Mouse (Mus musculus): ENCODE data around the gene Gon7.

Gene Gon7

DNA sequence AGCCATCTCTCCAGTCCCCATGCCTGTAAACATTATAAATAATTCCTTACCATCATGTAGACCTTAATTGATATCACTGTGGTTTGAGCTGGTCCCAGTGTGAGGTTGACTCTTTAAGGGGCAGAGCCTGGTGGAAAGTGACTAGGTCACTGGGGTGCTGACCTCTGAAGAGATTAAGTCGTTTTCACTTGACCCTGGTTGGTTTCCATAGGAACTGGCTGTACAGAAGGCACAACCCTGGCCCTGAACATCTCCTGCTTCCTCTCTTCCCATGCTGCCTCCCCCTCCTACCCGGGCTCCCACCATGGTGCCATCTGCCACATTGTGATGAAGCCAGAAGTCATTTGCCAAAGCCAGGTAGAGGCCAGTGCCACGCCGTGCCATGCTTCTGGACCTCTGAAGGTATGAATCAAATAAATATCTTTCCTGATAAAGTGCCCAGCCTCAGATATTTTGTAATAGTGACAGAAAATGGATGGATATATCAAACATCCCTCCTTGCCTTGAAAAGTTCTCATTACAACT, 46.7 kb downstream of the Gon7 start:
- in situ Hi-C loops (cut with MboI, MseI), result no loop called here

DNA sequence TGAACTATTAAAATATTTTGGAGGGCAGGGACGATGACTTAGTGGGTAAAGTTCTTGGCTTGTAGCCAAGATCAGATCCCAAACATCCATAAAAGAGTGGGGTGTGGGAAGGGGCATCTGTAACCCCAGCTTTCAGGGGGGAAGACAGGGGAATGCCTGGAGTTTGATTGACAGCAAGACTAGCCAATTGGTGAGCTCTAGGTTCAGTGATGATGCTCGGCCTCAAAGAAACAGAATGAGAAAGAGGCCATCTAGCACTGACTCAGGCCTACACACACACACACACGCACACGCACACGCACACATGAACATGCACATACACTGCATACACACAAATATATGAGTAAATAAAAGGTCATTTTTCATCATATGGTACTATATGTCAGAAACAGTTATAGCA, 47.7 kb downstream of the Gon7 start:
- in situ Hi-C loops (cut with MboI, MseI), result loop anchor here (5.0 to 10.0 kb wide), 4 partner anchors 83 to 1625 kb away; partner anchors contain the start of gene Ppp4r3a (in 1 of the 2)

DNA sequence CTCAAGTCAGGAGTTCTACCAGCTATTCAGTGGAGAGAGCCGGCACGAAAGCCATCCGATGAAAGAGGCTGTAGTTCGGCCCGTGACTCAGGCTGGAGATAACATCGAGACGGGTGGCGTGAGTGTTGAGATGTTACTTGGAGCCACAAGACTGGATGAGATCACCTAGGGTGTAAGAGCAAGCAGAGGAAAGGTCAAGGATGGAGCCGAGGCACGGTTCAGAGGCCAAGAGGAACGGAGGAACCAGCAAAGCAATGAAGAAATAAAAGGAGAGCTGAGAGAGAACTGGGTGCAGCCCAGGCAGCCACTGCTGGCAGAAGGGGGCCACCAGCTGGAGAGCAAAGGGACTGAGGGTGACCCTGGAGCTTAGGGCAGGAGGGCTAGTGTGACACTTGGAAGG, 49.4 kb downstream of the Gon7 start:
- in situ Hi-C loops (cut with MboI, MseI), result loop anchor here (5.0 to 10.0 kb wide), 4 partner anchors 81 to 1623 kb away; partner anchors contain the start of gene Ppp4r3a (in 1 of the 2)

DNA sequence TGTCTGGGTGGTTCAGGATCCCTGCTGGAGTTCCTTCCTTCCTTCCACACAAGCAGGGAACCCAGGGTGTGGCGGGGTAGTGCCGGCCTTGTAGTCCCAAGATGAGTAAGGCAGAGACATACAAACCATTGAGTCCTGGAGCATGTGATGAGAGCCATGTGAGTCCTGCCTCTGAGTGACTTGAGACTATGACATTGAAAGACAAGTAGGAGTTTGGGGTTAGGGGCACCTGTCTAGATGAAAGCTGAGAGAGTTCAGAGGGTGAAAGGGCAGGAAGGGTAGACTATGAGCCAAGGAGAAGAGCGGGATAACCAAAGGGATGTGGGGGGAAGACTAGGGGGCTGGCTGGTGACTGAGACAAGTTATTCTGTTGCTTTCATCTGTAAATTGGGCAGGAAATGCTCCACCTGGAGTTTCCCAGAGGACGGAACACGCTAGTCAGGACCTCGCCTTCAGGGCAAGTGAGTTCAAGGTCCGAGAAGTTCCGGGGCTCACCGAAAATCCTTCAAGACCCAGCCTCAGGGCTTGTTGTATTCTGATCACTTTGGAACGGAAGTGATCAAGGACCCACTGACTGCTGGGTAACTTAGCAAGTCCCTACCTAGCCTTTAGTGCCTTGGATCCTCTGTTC, 50.7 kb downstream of the Gon7 start:
- in situ Hi-C loops (cut with MboI, MseI), result loop anchor here (5.0 to 10.0 kb wide), 4 partner anchors 80 to 1622 kb away; partner anchors contain the start of gene Ppp4r3a (in 1 of the 2)

DNA sequence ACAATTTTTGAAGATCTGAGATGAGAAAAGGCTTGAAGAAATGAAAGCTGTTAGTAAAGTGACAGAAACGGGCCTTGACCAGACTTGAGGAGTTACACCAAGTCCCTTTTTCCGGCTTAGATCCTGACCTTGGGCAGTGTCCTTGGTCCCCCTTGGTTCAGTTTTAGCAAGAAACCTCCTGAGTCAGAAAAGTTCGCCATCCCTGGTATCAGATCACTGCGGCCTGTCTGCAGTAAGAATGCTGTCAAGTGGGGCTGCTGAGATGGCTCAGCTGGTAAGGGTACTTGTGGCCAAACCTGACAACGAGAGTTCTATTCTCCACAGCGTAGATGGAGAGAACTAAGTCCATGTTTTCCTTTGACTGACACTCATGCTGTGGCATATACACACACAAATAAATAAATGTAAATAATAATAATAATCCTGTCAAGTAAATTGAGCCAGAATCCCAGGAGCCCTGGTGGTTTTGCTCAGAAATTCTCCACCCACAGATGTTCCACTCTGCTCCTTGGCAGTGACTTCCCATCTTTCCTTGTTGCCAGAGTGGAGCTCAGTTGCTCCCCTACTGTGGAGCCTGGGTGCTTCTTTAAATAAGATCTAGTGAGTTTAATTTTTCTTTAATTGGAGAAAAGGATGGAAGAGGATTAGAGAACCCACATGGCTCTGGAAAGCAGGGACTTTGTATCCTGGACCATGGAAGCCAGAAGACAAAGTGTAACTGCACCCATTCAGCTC, 51.5 kb downstream of the Gon7 start:
- in situ Hi-C loops (cut with MboI, MseI), result loop anchor here (5.0 to 10.0 kb wide), 4 partner anchors 79 to 1621 kb away; partner anchors contain the start of gene Ppp4r3a (in 1 of the 2)

DNA sequence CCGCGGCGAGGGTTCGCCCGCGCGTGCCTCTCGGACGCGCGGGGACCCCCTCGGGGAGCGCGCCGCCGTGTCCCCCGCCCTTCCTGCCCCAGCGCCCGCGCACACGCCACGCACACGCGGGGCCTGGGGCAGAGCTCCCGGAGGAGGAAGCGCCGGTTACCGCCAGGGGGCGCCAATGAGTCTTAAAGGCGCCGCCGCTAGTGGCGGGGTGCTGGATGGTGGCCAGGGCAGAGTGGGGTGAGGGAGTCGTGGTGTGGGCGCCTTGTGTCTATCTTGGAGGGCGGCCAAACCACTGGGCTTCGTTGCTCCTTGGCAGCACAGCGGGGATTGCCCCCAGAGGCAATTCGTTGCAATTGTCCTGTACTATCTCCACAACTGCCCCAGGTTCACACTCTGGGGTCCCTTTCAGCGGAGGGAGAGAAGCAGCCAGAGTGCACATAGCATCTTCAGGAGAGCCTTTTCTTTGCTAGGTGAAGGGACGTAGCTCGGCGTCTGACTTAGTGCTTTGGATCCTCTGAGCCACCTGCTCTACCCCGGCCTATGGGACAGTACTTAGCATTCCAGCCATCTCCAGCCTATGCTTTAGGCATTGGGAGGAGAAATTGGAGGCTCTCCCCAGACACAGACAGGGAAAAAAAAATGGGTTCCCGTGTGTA, 52.3 kb downstream of the Gon7 start:
- in situ Hi-C loops (cut with MboI, MseI), result loop anchor here (5.0 to 10.0 kb wide), 4 partner anchors 78 to 1621 kb away; partner anchors contain the start of gene Ppp4r3a (in 1 of the 2)

DNA sequence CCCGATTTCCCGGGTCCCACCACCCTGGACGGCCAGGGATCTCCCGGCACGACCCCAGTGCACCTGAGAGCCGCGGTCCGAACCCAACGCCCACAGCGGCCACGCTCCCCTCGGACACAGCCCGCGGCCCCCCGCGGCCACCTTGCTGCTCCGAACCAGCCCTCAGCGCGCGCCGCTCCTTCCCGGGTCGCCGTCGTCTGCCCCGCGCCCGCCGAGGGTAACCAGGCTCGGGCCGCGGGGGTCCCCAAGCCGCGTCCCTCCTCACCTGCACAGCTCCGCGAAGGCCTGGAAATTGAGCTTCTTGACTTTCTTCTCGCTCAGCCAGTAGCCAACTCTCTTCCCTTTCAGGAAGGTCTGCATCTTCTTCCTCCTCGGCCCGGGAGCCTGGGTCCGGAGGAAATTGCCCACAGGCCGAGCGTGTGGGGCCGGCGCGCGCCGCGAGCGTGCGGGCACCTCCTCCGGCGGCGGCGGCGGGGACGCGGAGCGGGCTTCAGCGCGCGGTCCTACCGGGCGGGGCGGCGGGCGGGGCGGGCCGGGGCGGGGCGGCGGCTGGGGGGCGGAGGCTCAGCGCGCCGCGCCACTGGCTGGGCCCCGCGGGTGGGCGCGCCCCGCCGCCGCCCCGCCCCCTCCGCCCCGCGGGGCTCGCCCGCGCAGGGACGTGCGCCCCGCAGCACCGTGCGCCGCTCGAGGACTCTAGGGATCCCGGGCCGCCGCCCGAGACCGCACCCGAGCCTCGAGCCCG, 53.0 kb downstream of the Gon7 start, which contains the start of gene Itpk1:
Gene Itpk1, minus strand, starts transcription at position 474 of the 742 bp plus-strand sequence.
- in situ Hi-C loops (cut with MboI, MseI), result loop anchor here (5.0 to 10.0 kb wide), 4 partner anchors 77 to 1620 kb away; partner anchors contain the start of gene Ppp4r3a (in 1 of the 2)

DNA sequence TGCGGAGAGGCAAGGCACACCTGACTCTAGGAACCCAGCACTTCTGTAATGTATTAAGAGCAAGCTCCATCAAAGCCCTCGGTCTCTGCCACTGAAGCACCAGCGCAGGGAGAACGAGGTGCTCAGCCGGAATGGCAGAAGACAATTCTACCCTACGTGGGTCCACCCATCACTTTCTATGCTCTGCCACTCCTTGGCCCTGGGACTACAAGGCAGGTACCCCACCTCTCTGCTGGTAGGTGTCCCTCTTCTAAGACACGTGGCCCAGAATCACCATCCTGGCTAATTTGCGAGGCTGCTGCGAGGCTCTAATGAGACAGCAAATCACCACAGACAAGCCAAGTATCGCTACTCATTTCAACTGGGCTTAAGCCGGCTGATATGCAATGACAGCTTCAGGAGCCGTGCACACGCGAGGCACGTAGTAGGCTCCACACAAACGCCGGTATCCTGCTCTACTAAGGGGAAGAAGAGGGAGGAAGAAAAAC, 53.6 kb downstream of the Gon7 start:
- in situ Hi-C loops (cut with MboI, MseI), result loop anchor here in 1 of 2 experiments (10.0 kb wide), 1 partner anchor 1619 kb away; the partner anchor contains the start of gene Ppp4r3a

DNA sequence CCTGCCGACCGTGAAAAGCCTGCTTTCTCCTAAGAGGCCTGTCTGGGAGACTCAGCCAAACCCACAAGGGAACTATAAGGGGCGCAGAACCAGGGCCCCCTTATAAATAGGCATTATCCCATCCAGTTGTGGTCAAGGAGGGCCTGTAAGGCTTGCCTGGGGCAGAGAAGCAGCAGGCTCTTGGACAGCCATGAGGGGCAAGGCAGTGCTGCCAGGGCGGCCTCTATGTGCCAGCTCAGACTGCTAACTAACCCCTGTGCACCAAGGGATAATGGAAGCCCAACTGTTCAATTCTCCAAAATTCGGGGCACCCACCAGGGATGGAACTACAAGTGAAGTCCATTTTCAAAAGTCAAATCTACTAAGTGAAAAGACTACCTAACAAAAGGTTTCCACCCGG, 54.2 kb downstream of the Gon7 start:
- in situ Hi-C loops (cut with MboI, MseI), result loop anchor here in 1 of 2 experiments (10.0 kb wide), 1 partner anchor 1619 kb away; the partner anchor contains the start of gene Ppp4r3a
